Mouse (Mus musculus) spleen, adult 2 months (tissue): ENCODE data around the gene Rcn3. TPM values are rescaled to one million over a fixed set of nuclear protein-coding genes. Genes with fewer than 3 reads are reported as not detected.

Experiments used
- DNase-seq, 2 experiments: peaks; one replicate each; pipeline versions ENCODE4 v3.0.0 to v3.0.0-alpha.2; 2012 to 2021; ENCODE audit warnings: low spot score in 2 of 2, low read depth in 1 of 2
- H3K27ac ChIP-seq: fragments of 200-500 bp; 2 replicates; pipeline ENCODE4 v1.5.1; 2012; ENCODE audit warnings: low read length, inconsistent platforms; ENCODE audit not compliant: insufficient read depth
- H3K27me3 ChIP-seq: fragments of 200-500 bp; 2 replicates; pipeline ENCODE4 v1.6.1; 2012; ENCODE audit warnings: mild to moderate bottlenecking, moderate library complexity, low read length, inconsistent platforms; ENCODE audit not compliant: control insufficient read depth, insufficient read depth
- H3K36me3 ChIP-seq: fragments of 200-500 bp; 2 replicates; pipeline ENCODE4 v1.6.1; 2012; ENCODE audit warnings: mild to moderate bottlenecking, low read length, inconsistent platforms; ENCODE audit not compliant: control insufficient read depth, insufficient read depth
- H3K4me1 ChIP-seq: fragments of 200-500 bp; 2 replicates; pipeline ENCODE4 v1.6.1; 2011; ENCODE audit warnings: inconsistent platforms; ENCODE audit not compliant: control insufficient read depth, insufficient read depth, insufficient read length
- H3K4me3 ChIP-seq: fragments of 200-500 bp; 2 replicates; pipeline ENCODE4 v1.5.1; 2011; ENCODE audit warnings: mild to moderate bottlenecking, inconsistent platforms; ENCODE audit not compliant: insufficient read depth, insufficient read length; ENCODE audit errors: extremely low read depth
- CTCF ChIP-seq: fragments of 200-500 bp; IDR thresholded peaks from 2 replicates; pipeline ENCODE4 v1.5.1; 2011; ENCODE audit warnings: mild to moderate bottlenecking, inconsistent platforms; ENCODE audit not compliant: insufficient read depth, insufficient read length, insufficient replicate concordance; ENCODE audit errors: extremely low read depth
- POLR2A ChIP-seq: fragments of 200-500 bp; IDR thresholded peaks from 2 replicates; pipeline ENCODE4 v1.6.1; 2011; ENCODE audit warnings: low read depth, low read length, inconsistent platforms
- WGBS: fragments of 180-500 bp; shearing (Covaris S2); methylation state at CpG from one replicate; pipeline ENCODE4 v1.1.7; 2018; 5-methylcytosine and 5-hydroxymethylcytosine counted together
- polyA plus RNA-seq: library from polyadenylated mRNA; depleted of rRNA; stranded (reverse); fragments of >200 nt; gene quantifications from 2 replicates; pipeline ENCODE4 v1.2.3, GENCODE M21; 2012

Gene Rcn3
- polyA plus RNA-seq, 1 experiment, result 96.5 TPM

- WGBS, result 2% methylated on average over 10 of the region's 10 CpGs
- peaks cover 12% of the 10 kb centered on the region; the same call in 1 of the 2 replicates for H3K4me1 ChIP-seq
- TF ChIP-seq POLR2A (no peak), CTCF (peak; percentile 98)
- peaks cover 24% of the 10 kb centered on the region for H3K36me3 ChIP-seq
- no peaks in the 10 kb centered on the region for H3K27me3 ChIP-seq
- peak; percentile 66 to 88 for DNase-seq
- no peak overlapping the region for H3K4me3 ChIP-seq
- H3K27ac ChIP-seq, result no peak overlapping the region
Measured at GRCm38 (mm10) chr7:45079856-45080255, 12.2 kb downstream of the Rcn3 start.

DNA sequence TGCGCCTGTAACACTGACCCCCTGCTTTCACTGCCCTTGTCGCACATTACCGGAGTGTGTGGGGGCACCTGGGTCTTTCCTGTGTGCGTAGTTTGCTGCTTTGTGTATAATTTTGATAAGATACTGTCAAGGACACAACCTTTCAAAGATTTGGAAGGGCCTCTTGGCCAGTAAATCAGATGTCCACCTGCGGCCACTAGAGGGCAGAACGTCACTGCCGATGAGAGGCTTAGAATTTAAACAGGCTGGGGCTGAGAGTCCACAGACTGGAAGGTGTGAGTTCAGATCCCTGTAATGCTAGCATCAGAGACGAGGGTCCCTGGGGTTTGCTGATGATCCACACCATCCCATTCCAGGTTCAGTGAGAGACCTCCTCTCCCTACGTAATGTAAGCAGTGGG lies 13.5 kb downstream of the Rcn3 start:
- Histone ChIP-seq H3K27ac (no peak overlapping the region), H3K36me3 (peaks cover 27% of the 10 kb centered on the region), H3K27me3 (no peaks in the 10 kb centered on the region), H3K4me3 (no peak overlapping the region), H3K4me1 (peaks cover 9% of the 10 kb centered on the region; the same call in 1 of the 2 replicates)
- no peak for TF ChIP-seq POLR2A
- peak; percentile 80; the same call in 1 of the 2 replicates for TF ChIP-seq CTCF
- WGBS, result 46% methylated on average over 9 of the region's 9 CpGs
- peak; percentile 48 to 77 for DNase-seq

DNA sequence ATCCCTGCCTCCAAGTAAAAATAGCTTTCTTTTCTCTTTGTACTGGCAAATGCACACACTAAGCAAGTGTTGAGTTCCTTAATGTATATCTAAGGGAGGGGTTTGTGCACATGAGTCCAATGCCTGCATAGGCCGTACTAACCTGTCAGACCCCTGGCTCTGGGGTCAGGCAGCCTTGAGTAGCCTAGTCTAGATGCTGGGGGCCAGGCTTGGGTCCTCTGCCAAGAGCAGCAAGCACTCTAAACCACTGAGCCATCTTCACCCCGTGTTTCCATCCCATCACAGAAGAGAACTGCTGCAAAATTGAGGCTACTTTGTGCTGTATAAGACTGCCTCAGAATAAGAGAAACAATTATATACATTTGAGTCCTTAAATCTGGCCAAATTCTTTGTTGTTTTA lies 14.2 kb downstream of the Rcn3 start:
- H3K27ac ChIP-seq, result no peak overlapping the region
- no peak overlapping the region for H3K4me3 ChIP-seq
- H3K4me1 ChIP-seq, result peaks cover 4% of the 10 kb centered on the region; the same call in 1 of the 2 replicates
- WGBS, result 84% methylated on average over 2 of the region's 2 CpGs
- H3K36me3 ChIP-seq, result peaks cover 27% of the 10 kb centered on the region
- H3K27me3 ChIP-seq, result no peaks in the 10 kb centered on the region
- no peak for TF ChIP-seq CTCF
- no peak for TF ChIP-seq POLR2A
- no peak for DNase-seq

- Histone ChIP-seq H3K27me3 (no peaks in the 10 kb centered on the region), H3K27ac (no peak overlapping the region), H3K4me1 (0 out of 2 replicates have a peak, but pooled peaks cover 2% of the 10 kb centered on the region), H3K36me3 (peaks cover 27% of the 10 kb centered on the region), H3K4me3 (no peak overlapping the region)
- no peak for TF ChIP-seq POLR2A
- no peak for TF ChIP-seq CTCF
- 93% methylated on average over 14 of the region's 14 CpGs for whole genome bisulfite sequencing
- DNase-seq, result no peak
Measured at GRCm38 (mm10) chr7:45077322-45077721, 14.7 kb downstream of the Rcn3 start.

DNA sequence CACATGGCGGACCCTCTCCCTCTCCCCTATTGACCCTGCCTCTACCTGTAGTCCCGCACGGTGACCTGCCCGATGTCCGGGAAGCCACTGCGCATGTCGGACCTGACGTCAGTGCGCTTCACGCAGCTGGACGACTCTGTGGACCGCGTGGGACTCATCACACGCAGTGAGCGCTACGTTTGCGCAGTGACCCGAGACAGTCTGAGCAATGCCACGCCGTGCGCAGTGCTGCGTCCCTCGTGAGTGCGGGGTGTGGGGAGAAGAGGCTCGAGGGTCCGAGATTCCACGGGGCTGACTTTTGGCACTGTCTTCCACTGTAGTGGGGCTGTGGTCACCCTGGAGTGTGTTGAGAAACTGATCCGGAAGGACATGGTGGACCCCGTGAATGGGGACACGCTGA lies 15.5 kb downstream of the Rcn3 start:
- WGBS, result 93% methylated on average over 30 of the region's 30 CpGs
- no peaks in the 10 kb centered on the region for H3K27me3 ChIP-seq
- H3K4me3 ChIP-seq, result no peak overlapping the region
- DNase-seq, result no peak
- TF ChIP-seq CTCF, result no peak
- peaks cover 27% of the 10 kb centered on the region for H3K36me3 ChIP-seq
- H3K27ac ChIP-seq, result no peak overlapping the region
- 0 out of 2 replicates have a peak, but pooled peaks cover 2% of the 10 kb centered on the region for H3K4me1 ChIP-seq

DNA sequence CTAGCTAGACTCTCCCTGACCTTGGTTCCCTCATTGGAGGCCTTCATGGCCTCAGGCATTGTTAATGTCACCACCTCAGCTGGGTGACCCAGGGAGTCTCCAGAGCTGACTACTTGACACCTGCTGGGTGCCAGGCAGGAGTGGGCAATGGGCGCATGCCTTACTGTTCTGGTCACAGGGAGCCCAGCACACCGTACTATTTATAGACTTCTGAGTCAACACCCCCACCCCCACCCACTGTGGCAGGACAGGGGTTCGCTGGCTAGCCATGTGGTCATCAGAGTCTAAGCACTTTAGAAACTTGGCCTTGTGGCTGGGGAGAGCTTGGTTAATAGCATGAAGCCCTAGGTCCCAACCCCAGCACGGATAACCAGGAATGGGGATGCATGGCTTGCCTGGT lies 16.6 kb downstream of the Rcn3 start:
- Histone ChIP-seq H3K36me3 (peaks cover 27% of the 10 kb centered on the region), H3K27ac (no peak overlapping the region), H3K4me1 (no peaks in the 10 kb centered on the region), H3K4me3 (no peak overlapping the region), H3K27me3 (no peaks in the 10 kb centered on the region)
- WGBS, result 86% methylated on average over 4 of the region's 4 CpGs
- no peak for DNase-seq
- no peak for TF ChIP-seq CTCF
- TF ChIP-seq POLR2A, result no peak

GRCm38 (mm10) chr7:45073949-45074348 lies 18.1 kb downstream of the Rcn3 start:
- TF ChIP-seq POLR2A (no peak), CTCF (no peak)
- Histone ChIP-seq H3K27me3 (no peaks in the 10 kb centered on the region), H3K36me3 (peaks cover 27% of the 10 kb centered on the region), H3K27ac (no peak overlapping the region), H3K4me3 (no peak overlapping the region), H3K4me1 (no peaks in the 10 kb centered on the region)
- no peak for DNase-seq
- 87% methylated on average over 12 of the region's 12 CpGs for WGBS
